Mouse (Mus musculus): Measurements from ENCODE around the gene Gm10717. TPM values are rescaled to one million over a fixed set of nuclear protein-coding genes. Genes with fewer than 3 reads are reported as not detected.
"Not testable (repeated sequence)": the region's sequence is repeated elsewhere in the genome, so short reads cannot be mapped to it uniquely, and the experiment has no call there.

Gm10717 gene
- polyA plus RNA-seq, 2 experiments from 2014 or later: 2.0 to 7.1 TPM

DNA sequence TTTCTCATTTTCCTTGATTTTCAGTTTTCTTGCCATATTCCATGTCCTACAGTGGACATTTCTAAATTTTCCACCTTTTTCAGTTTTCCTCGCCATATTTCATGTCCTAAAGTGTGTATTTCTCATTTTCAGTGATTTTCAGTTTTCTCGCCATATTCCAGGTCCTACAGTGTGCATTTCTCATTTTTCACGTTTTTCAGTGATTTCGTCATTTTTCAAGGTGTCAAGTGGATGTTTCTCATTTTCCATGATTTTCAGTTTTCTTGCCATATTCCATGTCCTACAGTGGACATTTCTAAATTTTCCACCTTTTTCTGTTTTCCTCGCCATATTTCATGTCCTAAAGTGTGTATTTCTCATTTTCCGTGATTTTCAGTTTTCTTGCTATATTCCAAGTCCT lies 436 bp downstream of the Gm10717 start:
- peak; percentile 4 for ATAC-seq

DNA sequence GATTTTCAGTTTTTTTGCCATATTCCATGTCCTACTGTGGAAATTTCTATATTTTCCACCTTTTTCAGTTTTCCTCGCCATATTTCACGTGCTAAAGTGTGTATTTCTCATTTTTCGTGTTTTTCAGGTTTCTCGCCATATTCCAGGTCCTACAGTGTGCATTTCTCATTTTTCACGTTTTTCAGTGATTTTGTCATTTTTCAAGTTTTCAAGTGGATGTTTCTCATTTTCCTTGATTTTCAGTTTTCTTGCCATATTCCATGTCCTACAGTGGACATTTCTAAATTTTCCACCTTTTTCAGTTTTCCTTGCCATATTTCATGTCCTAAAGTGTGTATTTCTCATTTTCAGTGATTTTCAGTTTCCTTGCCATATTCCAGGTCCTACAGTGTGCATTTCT lies 919 bp downstream of the Gm10717 start:
- not testable (repeated sequence) for ATAC-seq

DNA sequence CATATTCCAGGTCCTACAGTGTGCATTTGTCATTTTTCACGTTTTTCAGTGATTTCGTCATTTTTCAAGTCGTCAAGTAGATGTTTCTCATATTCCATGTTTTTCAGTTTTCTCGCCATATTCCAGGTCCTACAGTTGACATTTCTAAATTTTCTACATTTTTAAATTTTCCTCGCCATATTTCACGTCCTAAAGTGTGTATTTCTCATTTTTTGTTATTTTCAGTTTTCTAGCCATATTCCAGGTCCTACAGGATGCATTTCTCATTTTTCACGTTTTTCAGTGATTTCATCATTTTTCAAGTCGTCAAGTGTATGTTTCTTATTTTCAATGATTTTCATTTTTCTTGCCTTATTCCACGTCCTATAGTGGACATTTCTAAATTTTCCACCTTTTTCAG lies 1.5 kb downstream of the Gm10717 start:
- ATAC-seq: not testable (repeated sequence)

GRCm38 (mm10) chr9:3027200-3027599 lies 2.0 kb downstream of the Gm10717 start:
- ATAC-seq: not testable (repeated sequence)

- not testable (repeated sequence) for ATAC-seq
These were observed 4.2 kb downstream of the Gm10717 start for GRCm38 (mm10) chr9:3029276-3030000.

- ATAC-seq: not testable (repeated sequence)
These were observed 5.6 kb downstream of the Gm10717 start for GRCm38 (mm10) chr9:3030677-3031318.

GRCm38 (mm10) chr9:3034299-3034698 lies 9.1 kb downstream of the Gm10717 start, which contains the start of gene Gm17535:
Gene Gm17535 (plus strand): TSS chr9:3034599.
- not testable (repeated sequence) for ATAC-seq

- not testable (repeated sequence) for ATAC-seq
These were observed 11.4 kb downstream of the Gm10717 start, which contains the start of gene Gm10715 for GRCm38 (mm10) chr9:3036577-3036976. Gene Gm10715 (plus strand): TSS chr9:3036877.

DNA sequence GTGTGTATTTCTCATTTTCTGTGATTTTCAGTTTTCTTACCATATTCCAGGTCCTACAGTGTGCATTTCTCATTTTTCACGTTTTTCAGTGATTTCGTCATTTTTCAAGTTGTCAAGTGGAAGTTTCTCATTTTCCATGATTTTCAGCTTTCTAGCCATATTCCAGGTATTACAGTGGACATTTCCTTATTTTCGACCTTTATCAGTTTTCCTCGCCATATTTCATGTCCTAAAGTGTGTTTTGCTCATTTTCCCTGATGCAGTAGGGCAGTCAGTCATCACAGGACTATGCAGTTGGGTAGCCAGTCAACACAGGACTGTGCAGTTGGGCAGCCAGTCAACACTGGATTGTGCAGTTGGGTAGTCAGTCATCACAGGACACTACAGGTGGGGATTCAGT lies 12.9 kb downstream of the Gm10717 start:
- ATAC-seq: not testable (repeated sequence)

Other genes starting within 250 kb of the Gm10717 start
- not detected for gene Gm10722, start 24.5 kb upstream of the Gm10717 start, polyA plus RNA-seq (2017; shearing (Covaris generic))
- 1 to 10 TPM in 1 of 2 experiments, not detected in 1; 2.6 TPM for gene Gm11168, start 22.1 kb upstream of the Gm10717 start, polyA plus RNA-seq (2017; shearing (Covaris generic))
- gene Gm10721, start 12.3 kb upstream of the Gm10717 start, polyA plus RNA-seq (2017; shearing (Covaris generic)): under 1 TPM in 1 of 2 experiments, not detected in 1; 0.83 TPM
- gene Gm10720, start 9.8 kb upstream of the Gm10717 start, polyA plus RNA-seq (2017; shearing (Covaris generic)): not detected
- gene Gm10719, start 8.0 kb upstream of the Gm10717 start, polyA plus RNA-seq (2017; shearing (Covaris generic)): 1 to 10 TPM in 1 of 2 experiments, not detected in 1; 1.8 TPM
- gene Gm10718, start 1.9 kb upstream of the Gm10717 start, polyA plus RNA-seq (2017; shearing (Covaris generic)): 1 to 10 TPM in 1 of 2 experiments, not detected in 1; 1.7 TPM
- not detected for gene Gm17535, start 9.2 kb downstream of the Gm10717 start, polyA plus RNA-seq (2017; shearing (Covaris generic))
- not detected for gene Gm10715, start 11.5 kb downstream of the Gm10717 start, polyA plus RNA-seq (2017; shearing (Covaris generic))